Mouse (Mus musculus): ENCODE data around the gene Smug1. TPM values are rescaled to one million over a fixed set of nuclear protein-coding genes. Genes with fewer than 3 reads are reported as not detected.

Gene Smug1
- total and polyA plus RNA-seq, 2 experiments from 2014 or later = 10.1 to 18.2 TPM

DNA sequence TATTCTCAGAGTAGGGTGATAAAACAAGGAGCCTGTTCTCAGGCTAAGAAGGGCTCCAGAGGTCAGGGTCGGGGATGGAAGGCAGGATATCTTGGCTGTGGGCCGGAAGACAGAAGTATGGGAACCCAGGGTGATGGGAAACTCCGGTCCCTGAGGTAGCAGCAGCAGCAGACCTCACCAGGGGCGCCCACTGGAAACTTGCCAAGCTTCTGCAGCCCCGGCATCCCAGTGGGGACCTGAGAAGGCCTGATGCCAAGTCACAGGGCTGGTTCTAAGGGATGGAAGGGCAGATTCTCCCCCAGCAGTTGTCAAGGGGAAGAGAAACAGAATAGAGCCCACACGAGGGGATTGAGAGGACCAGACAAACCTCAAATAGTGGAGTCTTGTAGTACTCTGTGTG lies 37.6 kb downstream of the Smug1 start:
- H3K27me3 ChIP-seq (ENCODE audit: control insufficient read depth, insufficient read depth, low read length) = peaks cover 32% of the 10 kb centered on the region
- no peaks in the 10 kb centered on the region for H3K9me3 ChIP-seq (replicated peaks; ENCODE audit: control insufficient read depth, low read length)
- no peaks in the 10 kb centered on the region for H3K36me3 ChIP-seq (replicated peaks; ENCODE audit: control insufficient read depth, insufficient read depth, low read length)
- DNase-seq (ENCODE audit: low spot score) = no peak
- no peak overlapping the region for H3K9ac ChIP-seq (replicated peaks; ENCODE audit: low read depth, low read length)
- no peak overlapping the region for H3K4me2 ChIP-seq (ENCODE audit: low read depth, low read length)
- peaks cover under 1% of the 10 kb centered on the region; the same call in 1 of the 2 replicates for H3K4me1 ChIP-seq (ENCODE audit: control insufficient read depth, insufficient read depth)
- H3K4me3 ChIP-seq (ENCODE audit: low read depth, low read length) = no peak overlapping the region
- ATAC-seq (ENCODE audit: insufficient read depth, low read depth) = no peak
- no peak for TF ChIP-seq CTCF (IDR thresholded peaks at IDR 0.05; ENCODE audit: low read depth)
- no peak for TF ChIP-seq EP300 (IDR thresholded peaks at IDR 0.05; ENCODE audit: low read depth)
- WGBS = 24% methylated on average over 6 of the region's 6 CpGs
- no peak overlapping the region for H3K27ac ChIP-seq (ENCODE audit: low read depth)

- Histone ChIP-seq H3K4me3 (ENCODE audit: low read depth, low read length) (no peak overlapping the region), H3K4me2 (ENCODE audit: low read depth, low read length) (no peak overlapping the region), H3K4me1 (ENCODE audit: control insufficient read depth, insufficient read depth) (no peaks in the 10 kb centered on the region), H3K9me3 (replicated peaks; ENCODE audit: control insufficient read depth, low read length) (no peaks in the 10 kb centered on the region), H3K9ac (replicated peaks; ENCODE audit: low read depth, low read length) (no peak overlapping the region), H3K36me3 (replicated peaks; ENCODE audit: control insufficient read depth, insufficient read depth, low read length) (no peaks in the 10 kb centered on the region), H3K27ac (ENCODE audit: low read depth) (no peak overlapping the region), H3K27me3 (ENCODE audit: control insufficient read depth, insufficient read depth, low read length) (peaks cover 37% of the 10 kb centered on the region)
- TF ChIP-seq CTCF (IDR thresholded peaks at IDR 0.05; ENCODE audit: low read depth) = no peak
- no peak for TF ChIP-seq EP300 (IDR thresholded peaks at IDR 0.05; ENCODE audit: low read depth)
- DNase-seq (ENCODE audit: low spot score) (no peak), ATAC-seq (ENCODE audit: insufficient read depth, low read depth) (no peak)
- 47% methylated on average over 1 of the region's 1 CpGs for WGBS
Measured at GRCm38 (mm10) chr15:103128056-103128833, 38.6 kb downstream of the Smug1 start.

DNA sequence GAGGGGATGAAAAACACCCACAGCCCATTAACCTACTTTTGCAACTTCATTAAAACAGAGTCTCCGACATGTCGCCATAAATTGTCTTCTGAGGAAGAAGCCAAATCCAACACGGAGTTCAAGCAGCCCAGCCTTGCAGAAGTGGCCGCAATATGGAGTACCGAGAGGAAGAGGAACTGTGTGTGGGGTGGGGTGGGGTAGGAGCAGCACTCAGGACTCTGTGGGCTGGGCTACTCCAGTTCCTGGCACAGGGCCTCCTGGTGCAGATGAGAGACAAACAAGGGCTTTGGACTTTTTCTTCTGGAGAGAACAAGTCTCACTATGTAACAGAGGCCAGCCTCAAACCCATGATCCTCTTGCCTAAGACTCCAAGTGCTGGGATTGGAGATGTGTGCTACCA lies 40.9 kb downstream of the Smug1 start:
- ATAC-seq (ENCODE audit: insufficient read depth, low read depth) (no peak), DNase-seq (ENCODE audit: low spot score) (no peak)
- H3K27ac ChIP-seq (ENCODE audit: low read depth) = no peak overlapping the region
- H3K27me3 ChIP-seq (ENCODE audit: control insufficient read depth, insufficient read depth, low read length) = peaks cover 48% of the 10 kb centered on the region
- no peak overlapping the region for H3K4me2 ChIP-seq (ENCODE audit: low read depth, low read length)
- TF ChIP-seq CTCF (IDR thresholded peaks at IDR 0.05; ENCODE audit: low read depth) = no peak
- no peak for TF ChIP-seq EP300 (IDR thresholded peaks at IDR 0.05; ENCODE audit: low read depth)
- no peaks in the 10 kb centered on the region for H3K36me3 ChIP-seq (replicated peaks; ENCODE audit: control insufficient read depth, insufficient read depth, low read length)
- H3K9me3 ChIP-seq (replicated peaks; ENCODE audit: control insufficient read depth, low read length) = no peaks in the 10 kb centered on the region
- no peak overlapping the region for H3K9ac ChIP-seq (replicated peaks; ENCODE audit: low read depth, low read length)
- no peaks in the 10 kb centered on the region for H3K4me1 ChIP-seq (ENCODE audit: control insufficient read depth, insufficient read depth)
- no peak overlapping the region for H3K4me3 ChIP-seq (ENCODE audit: low read depth, low read length)
- 68% methylated on average over 5 of the region's 5 CpGs for WGBS

- 36% methylated on average over 1 of the region's 1 CpGs for WGBS
- Histone ChIP-seq H3K9me3 (replicated peaks; ENCODE audit: control insufficient read depth, low read length) (no peaks in the 10 kb centered on the region), H3K4me3 (ENCODE audit: low read depth, low read length) (no peak overlapping the region), H3K4me2 (ENCODE audit: low read depth, low read length) (no peak overlapping the region), H3K27me3 (ENCODE audit: control insufficient read depth, insufficient read depth, low read length) (peaks cover 65% of the 10 kb centered on the region), H3K4me1 (ENCODE audit: control insufficient read depth, insufficient read depth) (no peaks in the 10 kb centered on the region), H3K27ac (ENCODE audit: low read depth) (no peak overlapping the region), H3K9ac (replicated peaks; ENCODE audit: low read depth, low read length) (no peak overlapping the region), H3K36me3 (replicated peaks; ENCODE audit: control insufficient read depth, insufficient read depth, low read length) (no peaks in the 10 kb centered on the region)
- ATAC-seq (ENCODE audit: insufficient read depth, low read depth) (no peak), DNase-seq (ENCODE audit: low spot score) (no peak)
- TF ChIP-seq EP300 (IDR thresholded peaks at IDR 0.05; ENCODE audit: low read depth) (no peak), CTCF (IDR thresholded peaks at IDR 0.05; ENCODE audit: low read depth) (no peak)
Measured at GRCm38 (mm10) chr15:103124254-103124653, 42.6 kb downstream of the Smug1 start.

GRCm38 (mm10) chr15:103123343-103123742 lies 43.5 kb downstream of the Smug1 start:
- H3K9ac ChIP-seq (replicated peaks; ENCODE audit: low read depth, low read length) = no peak overlapping the region
- no peaks in the 10 kb centered on the region for H3K4me1 ChIP-seq (ENCODE audit: control insufficient read depth, insufficient read depth)
- DNase-seq (ENCODE audit: low spot score) (no peak), ATAC-seq (ENCODE audit: insufficient read depth, low read depth) (no peak)
- no peak overlapping the region for H3K4me2 ChIP-seq (ENCODE audit: low read depth, low read length)
- peaks cover 70% of the 10 kb centered on the region for H3K27me3 ChIP-seq (ENCODE audit: control insufficient read depth, insufficient read depth, low read length)
- no peak for TF ChIP-seq EP300 (IDR thresholded peaks at IDR 0.05; ENCODE audit: low read depth)
- no peak for TF ChIP-seq CTCF (IDR thresholded peaks at IDR 0.05; ENCODE audit: low read depth)
- no peaks in the 10 kb centered on the region for H3K9me3 ChIP-seq (replicated peaks; ENCODE audit: control insufficient read depth, low read length)
- no peaks in the 10 kb centered on the region for H3K36me3 ChIP-seq (replicated peaks; ENCODE audit: control insufficient read depth, insufficient read depth, low read length)
- 49% methylated on average over 8 of the region's 8 CpGs for WGBS
- H3K4me3 ChIP-seq (ENCODE audit: low read depth, low read length) = no peak overlapping the region
- H3K27ac ChIP-seq (ENCODE audit: low read depth) = no peak overlapping the region

DNA sequence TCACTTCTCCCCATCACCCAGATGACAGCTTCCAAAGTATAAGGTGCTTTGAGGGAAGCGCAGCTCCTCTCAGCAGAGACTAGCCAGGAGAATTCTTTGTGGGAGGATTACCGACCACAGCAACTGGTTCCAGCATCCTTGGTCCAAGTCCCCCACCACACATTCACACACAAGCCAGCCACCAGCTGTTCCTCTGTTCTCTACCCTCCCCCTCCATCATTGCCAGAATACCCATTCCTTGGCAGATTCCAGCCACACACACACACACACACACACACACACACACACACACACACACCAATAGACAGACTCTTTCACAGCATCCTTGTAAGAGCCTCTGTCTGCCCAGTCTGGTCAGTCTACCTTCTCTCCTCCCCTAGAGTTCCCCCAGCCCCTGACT lies 44.5 kb downstream of the Smug1 start:
- Histone ChIP-seq H3K36me3 (replicated peaks; ENCODE audit: control insufficient read depth, insufficient read depth, low read length) (no peaks in the 10 kb centered on the region), H3K27me3 (ENCODE audit: control insufficient read depth, insufficient read depth, low read length) (peaks cover 79% of the 10 kb centered on the region), H3K4me3 (ENCODE audit: low read depth, low read length) (no peak overlapping the region), H3K4me1 (ENCODE audit: control insufficient read depth, insufficient read depth) (no peaks in the 10 kb centered on the region), H3K9ac (replicated peaks; ENCODE audit: low read depth, low read length) (no peak overlapping the region), H3K27ac (ENCODE audit: low read depth) (no peak overlapping the region), H3K9me3 (replicated peaks; ENCODE audit: control insufficient read depth, low read length) (no peaks in the 10 kb centered on the region), H3K4me2 (ENCODE audit: low read depth, low read length) (no peak overlapping the region)
- DNase-seq (ENCODE audit: low spot score) (no peak), ATAC-seq (ENCODE audit: insufficient read depth, low read depth) (no peak)
- WGBS = 31% methylated on average over 2 of the region's 2 CpGs
- TF ChIP-seq CTCF (IDR thresholded peaks at IDR 0.05; ENCODE audit: low read depth) = no peak
- TF ChIP-seq EP300 (IDR thresholded peaks at IDR 0.05; ENCODE audit: low read depth) = no peak
